ENCODE assay signal across 9 mouse cellular contexts in genomic region chr7:116286611-116287355, GRCm38 (mm10). TPM values are rescaled to one million over a fixed set of nuclear protein-coding genes. Genes with fewer than 3 reads are reported as not detected.
A peak's percentile ranks its signal among the peaks of the same experiment; 100 is the strongest.
DNase-seq lines count a peak whose midpoint lies in the region; ATAC-seq and TF ChIP-seq lines count a peak whose summit lies in the region.
"Had no signal": no experiment of that assay in that cellular context is flagged by ENCODE, and none has a peak within 500 bp of the region (broad histone marks: within the 10 kb centered on the region; RNA-seq: fewer than 3 reads in every experiment).

No protein-coding gene starts in this region.

- no peak overlapping the region for H3K9ac ChIP-seq in hindbrain, embryonic 13.5 days
- no peak overlapping the region for H3K9ac ChIP-seq in forebrain, embryonic 12.5 days

- H3K27ac ChIP-seq in kidney, adult 2 months (ENCODE audit: insufficient read depth, low read depth, low read length) = peak overlapping the region; percentile 88
- H3K27ac ChIP-seq in embryonic facial prominence, embryonic 10.5 days (replicated peaks) = peak overlapping the region; percentile 44
- H3K27ac ChIP-seq in hindbrain, embryonic 13.5 days = no peak overlapping the region
- no peak overlapping the region for H3K27ac ChIP-seq in forebrain, embryonic 12.5 days

- no peak for TF ChIP-seq CTCF in kidney, adult 2 months (conservative IDR thresholded peaks at IDR 0.05; ENCODE audit: insufficient read depth, insufficient read length, low read depth, low read length)

- peak; percentile 77 for DNase-seq in kidney, adult 2 months
- no peak for DNase-seq in kidney, postnatal 4 days
- no peak for DNase-seq in embryonic facial prominence, embryonic 10.5 days (ENCODE audit: low spot score)
- DNase-seq in large intestine, adult 2 months (ENCODE audit: low read depth, low spot score) = peak; percentile 91
- DNase-seq in lung, postnatal 36 days = peak; percentile 53
- DNase-seq in adipocyte (ENCODE audit: low spot score) = no peak

- no peaks in the 10 kb centered on the region for H3K27me3 ChIP-seq in kidney, adult 2 months (replicated peaks; ENCODE audit: control insufficient read depth, insufficient read depth, low read length)
- no peaks in the 10 kb centered on the region for H3K27me3 ChIP-seq in embryonic facial prominence, embryonic 10.5 days (replicated peaks; ENCODE audit: low read depth, poor library complexity, severe bottlenecking)
- no peaks in the 10 kb centered on the region for H3K27me3 ChIP-seq in hindbrain, embryonic 13.5 days
- H3K27me3 ChIP-seq in forebrain, embryonic 12.5 days = no peaks in the 10 kb centered on the region

- no peaks in the 10 kb centered on the region for H3K36me3 ChIP-seq in kidney, adult 2 months (ENCODE audit: control insufficient read depth, insufficient read depth, low read length)
- H3K36me3 ChIP-seq in embryonic facial prominence, embryonic 10.5 days (replicated peaks) = no peaks in the 10 kb centered on the region
- no peaks in the 10 kb centered on the region for H3K36me3 ChIP-seq in hindbrain, embryonic 13.5 days
- no peaks in the 10 kb centered on the region for H3K36me3 ChIP-seq in forebrain, embryonic 12.5 days (replicated peaks)

- no peaks in the 10 kb centered on the region for H3K9me3 ChIP-seq in embryonic facial prominence, embryonic 10.5 days
- H3K9me3 ChIP-seq in hindbrain, embryonic 13.5 days = no peaks in the 10 kb centered on the region
- no peaks in the 10 kb centered on the region for H3K9me3 ChIP-seq in forebrain, embryonic 12.5 days

- TF ChIP-seq POLR2A in kidney, adult 2 months (IDR thresholded peaks at IDR 0.05; ENCODE audit: low read depth, low read length) = no peak

- 22% methylated on average over 11 of the region's 11 CpGs for WGBS in kidney, adult 2 months
- WGBS in embryonic facial prominence, embryonic 10.5 days = 55% methylated on average over 11 of the region's 11 CpGs
- 8% methylated on average over 11 of the region's 11 CpGs for WGBS in large intestine, adult 2 months
- 61% methylated on average over 11 of the region's 11 CpGs for WGBS in hindbrain, embryonic 13.5 days
- 59% methylated on average over 11 of the region's 11 CpGs for WGBS in forebrain, embryonic 12.5 days

- no peak for ATAC-seq in hindbrain, embryonic 13.5 days (ENCODE audit: low FRiP score)
- no peak for ATAC-seq in forebrain, embryonic 12.5 days (ENCODE audit: low FRiP score)
- ATAC-seq: forebrain, embryonic 16.5 days had no signal

- H3K4me2 ChIP-seq in hindbrain, embryonic 13.5 days = no peak overlapping the region
- no peak overlapping the region for H3K4me2 ChIP-seq in forebrain, embryonic 12.5 days

- H3K4me3 ChIP-seq in kidney, adult 2 months (ENCODE audit: insufficient read depth, low read depth, low read length) = no peak overlapping the region
- no peak overlapping the region for H3K4me3 ChIP-seq in embryonic facial prominence, embryonic 10.5 days
- H3K4me3 ChIP-seq in hindbrain, embryonic 13.5 days = no peak overlapping the region
- no peak overlapping the region for H3K4me3 ChIP-seq in forebrain, embryonic 12.5 days (replicated peaks)

- H3K4me1 ChIP-seq in kidney, adult 2 months (ENCODE audit: control insufficient read depth, insufficient read depth, low read length) = peaks cover 58% of the 10 kb centered on the region
- H3K4me1 ChIP-seq in embryonic facial prominence, embryonic 10.5 days = peaks cover 66% of the 10 kb centered on the region
- H3K4me1 ChIP-seq in hindbrain, embryonic 13.5 days (replicated peaks) = peaks cover 26% of the 10 kb centered on the region
- H3K4me1 ChIP-seq in forebrain, embryonic 12.5 days = peaks cover 55% of the 10 kb centered on the region

RNA-seq across cellular contexts. Expression of gene Plekha7, which starts 21.4 kb away (rescaled TPM):
- 29.5 and 33.6 TPM in 2 replicates for polyA plus RNA-seq in kidney, adult 2 months (2012; rRNA removed)
- 14.9 and 17.0 TPM in 2 replicates for polyA plus RNA-seq in embryonic facial prominence, embryonic 10.5 days (2016; fragmentation: Nextera tagmentation; extraction: Ambion mirVana)
- polyA plus RNA-seq in large intestine, adult 2 months (2012; rRNA removed) = 19.3 and 31.4 TPM in 2 replicates
- 6.5 and 6.8 TPM in 2 replicates for polyA plus RNA-seq in hindbrain, embryonic 13.5 days (2015; fragmentation: Nextera tagmentation; extraction: Ambion mirVana)
- 18.6 and 20.8 TPM in 2 replicates for polyA plus RNA-seq in forebrain, embryonic 12.5 days (2016; fragmentation: Nextera tagmentation; extraction: Ambion mirVana)

RNA-seq across cellular contexts. Expression of gene Rps13, which starts 47.2 kb away (rescaled TPM):
- 145 and 243 TPM in 2 replicates for polyA plus RNA-seq in kidney, adult 2 months (2012; rRNA removed)
- polyA plus RNA-seq in embryonic facial prominence, embryonic 10.5 days (2016; fragmentation: Nextera tagmentation; extraction: Ambion mirVana) = 818 and 844 TPM in 2 replicates
- polyA plus RNA-seq in large intestine, adult 2 months (2012; rRNA removed) = 126 and 130 TPM in 2 replicates
- 563 and 564 TPM in 2 replicates for polyA plus RNA-seq in hindbrain, embryonic 13.5 days (2015; fragmentation: Nextera tagmentation; extraction: Ambion mirVana)
- polyA plus RNA-seq in forebrain, embryonic 12.5 days (2016; fragmentation: Nextera tagmentation; extraction: Ambion mirVana) = 607 and 697 TPM in 2 replicates

Comparison
In these comparisons a context has a peak if more than half of its experiments do, and no peak if none do; other contexts are left out.
1. DNase-seq: peak in kidney, adult 2 months (single experiment), large intestine, adult 2 months (single experiment) and lung, postnatal 36 days (single experiment); none in kidney, postnatal 4 days (0 of 2), embryonic facial prominence, embryonic 10.5 days (single experiment) and adipocyte (single experiment).
2. H3K27ac ChIP-seq: peak in kidney, adult 2 months (single experiment) and embryonic facial prominence, embryonic 10.5 days (single experiment); none in hindbrain, embryonic 13.5 days (single experiment) and forebrain, embryonic 12.5 days (single experiment).